Mouse (Mus musculus) lung, postnatal 0 days (tissue): ENCODE data around the gene Krtap17-1.

Experiments used
- CTCF ChIP-seq: IDR thresholded peaks from 2 replicates; pipeline ENCODE4 v1.5.1; 2016; ENCODE audit warnings: antibody characterized with exemption, mild to moderate bottlenecking
- EP300 ChIP-seq: IDR thresholded peaks from 2 replicates; pipeline ENCODE4 v1.6.1; 2016; ENCODE audit warnings: antibody characterized with exemption, mild to moderate bottlenecking, control low read depth

DNA sequence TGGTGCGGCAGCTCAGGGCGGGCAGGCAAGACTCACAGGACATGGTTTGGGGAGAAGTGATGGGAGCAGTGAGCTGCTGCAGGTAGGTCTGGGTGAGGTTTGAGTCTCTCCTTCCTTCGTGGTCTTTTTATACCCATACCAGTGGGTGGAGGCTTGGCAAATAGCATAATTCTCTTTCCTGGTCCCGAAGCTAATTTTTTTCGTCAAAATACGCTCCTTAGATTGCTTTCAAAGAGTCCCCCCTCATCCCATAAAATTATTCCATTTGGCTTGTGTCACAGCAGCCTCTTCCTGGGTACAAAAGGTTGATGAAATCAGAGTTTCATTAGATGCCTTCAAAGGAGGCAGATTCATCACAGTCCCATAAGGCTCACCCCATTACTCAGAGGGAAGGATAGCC lies 47.7 kb upstream of the Krtap17-1 start, which contains the start of gene Krt34:
- TF ChIP-seq EP300 = no peak
- TF ChIP-seq CTCF = no peak
